Mouse (Mus musculus): ENCODE measurements around the gene Zfp869. TPM values are rescaled to one million over a fixed set of nuclear protein-coding genes. Genes with fewer than 3 reads are reported as not detected.
A peak's percentile ranks its signal among the peaks of the same experiment; 100 is the strongest.
"Not testable (repeated sequence)": the region's sequence is repeated elsewhere in the genome, so short reads cannot be mapped to it uniquely, and the experiment has no call there.

Zfp869 gene
- polyA plus RNA-seq (2012; fragmentation: generic; extraction: Trizol) = 5.2 TPM
- long read RNA-seq, experiment 1, partial matches to known transcripts = 0 of 7 reads
- long read RNA-seq, experiment 1, other reads (novel, unspliced or antisense) = 7 of 7 reads
- long read RNA-seq, experiment 2, partial matches to known transcripts = 150 of 214 reads
- long read RNA-seq, experiment 2, other reads (novel, unspliced or antisense) = 61 of 214 reads

- H3K79me3 ChIP-seq (ENCODE audit: low read depth) = peaks cover 37% of the 10 kb centered on the region
- peaks cover 54% of the 10 kb centered on the region for H3K36me3 ChIP-seq (ENCODE audit: control insufficient read depth, insufficient read depth)
- not testable (repeated sequence) for H3K27me3 ChIP-seq (ENCODE audit: control insufficient read depth, insufficient read depth, insufficient read length); H3K4me3 ChIP-seq (ENCODE audit: insufficient read depth, poor library complexity, severe bottlenecking); H3ac ChIP-seq (ENCODE audit: control insufficient read depth, insufficient read length, low read depth)
- H3K79me2 ChIP-seq (ENCODE audit: control insufficient read depth, insufficient read depth) = peaks cover 45% of the 10 kb centered on the region
Measured at GRCm38 (mm10) chr8:69710624-69711023, at the start of gene Zfp869. Zfp869 (minus strand) TSS chr8:69710724.

GRCm38 (mm10) chr8:69758316-69758715 is 47.8 kb upstream of the Zfp869 start:
- no peak overlapping the region for H3ac ChIP-seq (ENCODE audit: control insufficient read depth, insufficient read length, low read depth)
- no peaks in the 10 kb centered on the region for H3K27me3 ChIP-seq (ENCODE audit: control insufficient read depth, insufficient read depth, insufficient read length)
- peaks cover 13% of the 10 kb centered on the region for H3K36me3 ChIP-seq (ENCODE audit: control insufficient read depth, insufficient read depth)
- H3K79me2 ChIP-seq (ENCODE audit: control insufficient read depth, insufficient read depth) = no peaks in the 10 kb centered on the region
- no peak overlapping the region for H3K4me3 ChIP-seq (ENCODE audit: insufficient read depth, poor library complexity, severe bottlenecking)
- no peak for TF ChIP-seq CTCF (IDR thresholded peaks at IDR 0.05; ENCODE audit: control insufficient read depth, insufficient read depth, insufficient read length)
- no peak for TF ChIP-seq MYOD1 (IDR thresholded peaks at IDR 0.05; ENCODE audit: control insufficient read depth, insufficient read length, low read depth)
- no peak for TF ChIP-seq USF1 (IDR thresholded peaks at IDR 0.05; ENCODE audit: low read depth)
- TF ChIP-seq FOSL1 (IDR thresholded peaks at IDR 0.05; ENCODE audit: insufficient read depth, low read length, poor library complexity, severe bottlenecking) = no peak
- no peak for TF ChIP-seq MYOG (IDR thresholded peaks at IDR 0.05; ENCODE audit: control insufficient read depth, extremely low read depth, insufficient read length)
- no peak for TF ChIP-seq CEBPB (IDR thresholded peaks at IDR 0.05; ENCODE audit: low read depth)
- TF ChIP-seq MAX (IDR thresholded peaks at IDR 0.05) = no peak
- no peaks in the 10 kb centered on the region for H3K79me3 ChIP-seq (ENCODE audit: low read depth)

- Histone ChIP-seq H3K36me3 (ENCODE audit: control insufficient read depth, insufficient read depth) (no peaks in the 10 kb centered on the region), H3K79me3 (ENCODE audit: low read depth) (no peaks in the 10 kb centered on the region)
Measured at GRCm38 (mm10) chr8:69752437-69752836, 41.9 kb upstream of the Zfp869 start.

GRCm38 (mm10) chr8:69749544-69750454 is 39.3 kb upstream of the Zfp869 start, which contains the start of gene Zfp963:
Zfp963 (minus strand) TSS chr8:69749970.
- H3K4me3 ChIP-seq (ENCODE audit: insufficient read depth, poor library complexity, severe bottlenecking) = peak within 1 kb of the TSS; percentile 45
- no peaks in the 10 kb centered on the region for H3K79me3 ChIP-seq (ENCODE audit: low read depth)
- H3ac ChIP-seq (ENCODE audit: control insufficient read depth, insufficient read length, low read depth) = peak within 1 kb of the TSS; percentile 98
- TF ChIP-seq USF1 (IDR thresholded peaks at IDR 0.05; ENCODE audit: low read depth) (no peak), MYOG (IDR thresholded peaks at IDR 0.05; ENCODE audit: control insufficient read depth, extremely low read depth, insufficient read length) (no peak), FOSL1 (IDR thresholded peaks at IDR 0.05; ENCODE audit: insufficient read depth, low read length, poor library complexity, severe bottlenecking) (no peak), MYOD1 (IDR thresholded peaks at IDR 0.05; ENCODE audit: control insufficient read depth, insufficient read length, low read depth) (no peak), CEBPB (IDR thresholded peaks at IDR 0.05; ENCODE audit: low read depth) (no peak), CTCF (IDR thresholded peaks at IDR 0.05; ENCODE audit: control insufficient read depth, insufficient read depth, insufficient read length) (no peak), MAX (IDR thresholded peaks at IDR 0.05) (no peak)
- H3K27me3 ChIP-seq (ENCODE audit: control insufficient read depth, insufficient read depth, insufficient read length) = no peaks in the 10 kb centered on the region
- no peaks in the 10 kb centered on the region for H3K36me3 ChIP-seq (ENCODE audit: control insufficient read depth, insufficient read depth)
- H3K79me2 ChIP-seq (ENCODE audit: control insufficient read depth, insufficient read depth) = no peaks in the 10 kb centered on the region

More at GRCm38 (mm10) chr8:69752437-69752836, 41.9 kb upstream of the Zfp869 start:
- H3K27me3 ChIP-seq (ENCODE audit: control insufficient read depth, insufficient read depth, insufficient read length) = no peaks in the 10 kb centered on the region
- H3K79me2 ChIP-seq (ENCODE audit: control insufficient read depth, insufficient read depth) = no peaks in the 10 kb centered on the region
- no peak overlapping the region for H3ac ChIP-seq (ENCODE audit: control insufficient read depth, insufficient read length, low read depth)
- H3K4me3 ChIP-seq (ENCODE audit: insufficient read depth, poor library complexity, severe bottlenecking) = no peak overlapping the region
- TF ChIP-seq MYOD1 (IDR thresholded peaks at IDR 0.05; ENCODE audit: control insufficient read depth, insufficient read length, low read depth) (no peak), USF1 (IDR thresholded peaks at IDR 0.05; ENCODE audit: low read depth) (no peak), MYOG (IDR thresholded peaks at IDR 0.05; ENCODE audit: control insufficient read depth, extremely low read depth, insufficient read length) (no peak), CEBPB (IDR thresholded peaks at IDR 0.05; ENCODE audit: low read depth) (no peak)

GRCm38 (mm10) chr8:69741231-69741630 is 30.7 kb upstream of the Zfp869 start:
- TF ChIP-seq MYOG (IDR thresholded peaks at IDR 0.05; ENCODE audit: control insufficient read depth, extremely low read depth, insufficient read length) (no peak), MAX (IDR thresholded peaks at IDR 0.05) (no peak), CTCF (IDR thresholded peaks at IDR 0.05; ENCODE audit: control insufficient read depth, insufficient read depth, insufficient read length) (no peak), FOSL1 (IDR thresholded peaks at IDR 0.05; ENCODE audit: insufficient read depth, low read length, poor library complexity, severe bottlenecking) (no peak), CEBPB (IDR thresholded peaks at IDR 0.05; ENCODE audit: low read depth) (no peak), USF1 (IDR thresholded peaks at IDR 0.05; ENCODE audit: low read depth) (no peak), MYOD1 (IDR thresholded peaks at IDR 0.05; ENCODE audit: control insufficient read depth, insufficient read length, low read depth) (no peak)
- Histone ChIP-seq H3K79me3 (ENCODE audit: low read depth) (no peaks in the 10 kb centered on the region), H3K79me2 (ENCODE audit: control insufficient read depth, insufficient read depth) (no peaks in the 10 kb centered on the region), H3K4me3 (ENCODE audit: insufficient read depth, poor library complexity, severe bottlenecking) (no peak overlapping the region), H3K36me3 (ENCODE audit: control insufficient read depth, insufficient read depth) (no peaks in the 10 kb centered on the region), H3K27me3 (ENCODE audit: control insufficient read depth, insufficient read depth, insufficient read length) (no peaks in the 10 kb centered on the region), H3ac (ENCODE audit: control insufficient read depth, insufficient read length, low read depth) (no peak overlapping the region)
